Mouse (Mus musculus) neural tube, embryonic 13.5 days (tissue): Measurements from ENCODE around the gene Olfr177. TPM values are rescaled to one million over a fixed set of nuclear protein-coding genes. Genes with fewer than 3 reads are reported as not detected.

Experiments
- ATAC-seq: fragments of 200-750 bp; cut with Nextera tagmentation; 2 replicates; pipeline ENCODE4 v1.8.0; 2017; ENCODE audit warnings: low read depth, mild to moderate bottlenecking, moderate TSS enrichment, moderate library complexity
- H3K27ac ChIP-seq: fragments of 300-500 bp; sonication (generic); replicated peaks from 2 replicates; pipeline ENCODE4 v1.5.1; 2015; ENCODE audit warnings: moderate library complexity, mild to moderate bottlenecking, inconsistent platforms
- H3K27me3 ChIP-seq: fragments of 300-500 bp; sonication (generic); 2 replicates; pipeline ENCODE4 v1.6.1; 2015; ENCODE audit warnings: mild to moderate bottlenecking, inconsistent platforms
- H3K36me3 ChIP-seq: fragments of 300-500 bp; sonication (generic); 2 replicates; pipeline ENCODE4 v1.6.1; 2015; ENCODE audit warnings: mild to moderate bottlenecking, inconsistent platforms
- H3K4me1 ChIP-seq: fragments of 300-500 bp; sonication (generic); replicated peaks from 2 replicates; pipeline ENCODE4 v1.6.1; 2015; ENCODE audit warnings: inconsistent platforms
- H3K4me2 ChIP-seq: fragments of 300-500 bp; sonication (generic); 2 replicates; pipeline ENCODE4 v1.6.1; 2015; ENCODE audit warnings: inconsistent platforms, mild to moderate bottlenecking, moderate library complexity
- H3K4me3 ChIP-seq: fragments of 300-500 bp; sonication (generic); 2 replicates; pipeline ENCODE4 v1.5.1; 2015; ENCODE audit warnings: mild to moderate bottlenecking, inconsistent platforms
- H3K9ac ChIP-seq: fragments of 300-500 bp; sonication (generic); 2 replicates; pipeline ENCODE4 v1.6.1; 2015; ENCODE audit warnings: moderate library complexity, mild to moderate bottlenecking, inconsistent platforms
- H3K9me3 ChIP-seq: fragments of 300-500 bp; sonication (generic); 2 replicates; pipeline ENCODE4 v1.6.1; 2016; ENCODE audit warnings: inconsistent platforms
- WGBS: fragments of 180-500 bp; shearing (Covaris S2); methylation state at CpG from one replicate; pipeline ENCODE4 v1.1.7; 2015; 5-methylcytosine and 5-hydroxymethylcytosine counted together
- polyA plus RNA-seq: library from polyadenylated mRNA; unstranded; fragments of >200 nt; fragmentation: Nextera tagmentation; extraction: Ambion mirVana; gene quantifications from 2 replicates; pipeline ENCODE4 v1.2.1, GENCODE M21; 2015

Olfr177 gene
- not detected in 2 replicates for polyA plus RNA-seq

- 61% methylated on average over 1 of the region's 1 CpGs for WGBS
- Histone ChIP-seq H3K4me3 (no peak within 1 kb of the TSS), H3K4me2 (no peak within 1 kb of the TSS), H3K9ac (no peak within 1 kb of the TSS), H3K27ac (no peak within 1 kb of the TSS), H3K36me3 (no peaks in the 10 kb centered on the region), H3K27me3 (no peaks in the 10 kb centered on the region), H3K4me1 (no peaks in the 10 kb centered on the region), H3K9me3 (no peaks in the 10 kb centered on the region)
- ATAC-seq, result no peak
Measured at GRCm38 (mm10) chr16:58874668-58875067, at the start of gene Olfr177. Gene Olfr177, minus strand, starts transcription at chr16:58874768.

- Histone ChIP-seq H3K4me3 (no peak within 1 kb of the TSS), H3K4me2 (no peak within 1 kb of the TSS), H3K4me1 (no peaks in the 10 kb centered on the region), H3K36me3 (no peaks in the 10 kb centered on the region), H3K27ac (no peak within 1 kb of the TSS), H3K27me3 (no peaks in the 10 kb centered on the region), H3K9me3 (no peaks in the 10 kb centered on the region), H3K9ac (no peak within 1 kb of the TSS)
- WGBS, result 90% methylated on average over 3 of the region's 3 CpGs
- no peak for ATAC-seq
Measured at GRCm38 (mm10) chr16:58891963-58892362, 17.4 kb upstream of the Olfr177 start, which contains the start of gene Olfr178. Gene Olfr178, minus strand, starts transcription at chr16:58892063.

GRCm38 (mm10) chr16:58884416-58884815 is 9.8 kb upstream of the Olfr177 start:
- H3K9me3 ChIP-seq, result no peaks in the 10 kb centered on the region
- ATAC-seq, result no peak
- WGBS, result 93% methylated on average over 2 of the region's 2 CpGs
- no peak overlapping the region for H3K27ac ChIP-seq
- H3K36me3 ChIP-seq, result no peaks in the 10 kb centered on the region
- H3K4me3 ChIP-seq, result no peak overlapping the region
- no peak overlapping the region for H3K4me2 ChIP-seq
- no peaks in the 10 kb centered on the region for H3K4me1 ChIP-seq
- no peak overlapping the region for H3K9ac ChIP-seq
- no peaks in the 10 kb centered on the region for H3K27me3 ChIP-seq

- Histone ChIP-seq H3K9ac (no peak overlapping the region), H3K4me3 (no peak overlapping the region), H3K36me3 (no peaks in the 10 kb centered on the region), H3K27ac (no peak overlapping the region), H3K4me1 (no peaks in the 10 kb centered on the region), H3K9me3 (no peaks in the 10 kb centered on the region), H3K27me3 (no peaks in the 10 kb centered on the region), H3K4me2 (no peak overlapping the region)
- ATAC-seq, result no peak
- WGBS, result 84% methylated on average over 1 of the region's 1 CpGs
Measured at GRCm38 (mm10) chr16:58861479-58861878, 13.1 kb downstream of the Olfr177 start.

- no peaks in the 10 kb centered on the region for H3K27me3 ChIP-seq
- H3K4me1 ChIP-seq, result no peaks in the 10 kb centered on the region
- no peak for ATAC-seq
- 90% methylated on average over 2 of the region's 2 CpGs for WGBS
- H3K27ac ChIP-seq, result no peak overlapping the region
- H3K9ac ChIP-seq, result no peak overlapping the region
- H3K4me2 ChIP-seq, result no peak overlapping the region
- no peak overlapping the region for H3K4me3 ChIP-seq
- H3K36me3 ChIP-seq, result no peaks in the 10 kb centered on the region
- no peaks in the 10 kb centered on the region for H3K9me3 ChIP-seq
Measured at GRCm38 (mm10) chr16:58860032-58860737, 14.4 kb downstream of the Olfr177 start.

GRCm38 (mm10) chr16:58826732-58827319 is 47.7 kb downstream of the Olfr177 start, which contains the start of gene Olfr175-ps1:
Gene Olfr175-ps1, minus strand, starts transcription at chr16:58826782.
- no peak within 1 kb of the TSS for H3K4me3 ChIP-seq
- no peaks in the 10 kb centered on the region for H3K4me1 ChIP-seq
- no peak within 1 kb of the TSS for H3K4me2 ChIP-seq
- WGBS, result 88% methylated on average over 1 of the region's 1 CpGs
- no peak for ATAC-seq
- no peaks in the 10 kb centered on the region for H3K36me3 ChIP-seq
- no peak within 1 kb of the TSS for H3K9ac ChIP-seq
- no peaks in the 10 kb centered on the region for H3K9me3 ChIP-seq
- H3K27ac ChIP-seq, result no peak within 1 kb of the TSS
- no peaks in the 10 kb centered on the region for H3K27me3 ChIP-seq

Other genes starting within 250 kb of the Olfr177 start
- 0.24 TPM in 1 of 2 replicates, not detected in the other for gene E330017A01Rik, start 236.0 kb downstream of the Olfr177 start, polyA plus RNA-seq
- gene Cpox, start 204.5 kb downstream of the Olfr177 start, polyA plus RNA-seq, result 15.4 and 15.5 TPM in 2 replicates
- gene Gpr15, start 155.7 kb downstream of the Olfr177 start, polyA plus RNA-seq, result not detected in 2 replicates
- gene Cldnd1, start 146.9 kb downstream of the Olfr177 start, polyA plus RNA-seq, result 141 and 155 TPM in 2 replicates
- gene Olfr172, start 111.6 kb downstream of the Olfr177 start, polyA plus RNA-seq, result not detected in 2 replicates
- gene Olfr173, start 74.5 kb downstream of the Olfr177 start, polyA plus RNA-seq, result not detected in 2 replicates
- gene Olfr175-ps1, start 48.0 kb downstream of the Olfr177 start, polyA plus RNA-seq, result not detected in 2 replicates
- gene Olfr178, start 17.3 kb upstream of the Olfr177 start, polyA plus RNA-seq, result not detected in 2 replicates
- not detected in 2 replicates for gene Olfr181, start 54.0 kb upstream of the Olfr177 start, polyA plus RNA-seq
- not detected in 2 replicates for gene Olfr180, start 54.6 kb upstream of the Olfr177 start, polyA plus RNA-seq
- not detected in 2 replicates for gene Olfr183, start 120.6 kb upstream of the Olfr177 start, polyA plus RNA-seq
- gene Olfr186, start 155.5 kb upstream of the Olfr177 start, polyA plus RNA-seq, result not detected in 2 replicates
- not detected in 2 replicates for gene Olfr187, start 165.0 kb upstream of the Olfr177 start, polyA plus RNA-seq
- not detected in 2 replicates for gene Olfr190, start 203.2 kb upstream of the Olfr177 start, polyA plus RNA-seq
- not detected in 2 replicates for gene Olfr191, start 215.1 kb upstream of the Olfr177 start, polyA plus RNA-seq
- not detected in 2 replicates for gene Olfr193, start 237.1 kb upstream of the Olfr177 start, polyA plus RNA-seq
- not detected in 2 replicates for gene Olfr194, start 246.3 kb upstream of the Olfr177 start, polyA plus RNA-seq